Mouse (Mus musculus): ENCODE results near the gene Tmem256. TPM values are rescaled to one million over a fixed set of nuclear protein-coding genes. Genes with fewer than 3 reads are reported as not detected.
A peak's percentile ranks its signal among the peaks of the same experiment; 100 is the strongest.

Gene Tmem256
- total RNA-seq, 2 experiments from 2014 or later: 113 to 126 TPM

DNA sequence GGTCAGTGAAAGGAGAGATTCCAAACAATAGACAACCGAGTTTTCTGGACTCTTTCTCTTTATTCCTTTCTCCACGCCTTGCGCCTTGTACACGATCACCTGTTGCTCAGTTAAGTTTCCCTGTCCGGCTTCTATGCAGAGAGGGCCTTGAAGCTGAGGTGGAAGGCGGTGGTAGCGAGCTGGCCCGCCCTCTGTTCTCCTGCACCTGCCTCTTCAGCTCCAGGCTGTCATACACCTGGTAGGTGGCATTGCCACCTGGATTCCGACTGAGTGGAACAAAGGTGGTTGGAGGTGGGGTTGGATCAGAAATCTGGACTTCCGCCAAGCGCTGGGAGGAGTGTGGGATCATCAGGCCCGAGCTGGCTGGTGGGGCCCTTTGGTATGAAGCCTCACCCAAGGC lies 21.8 kb upstream of the Tmem256 start:
- Histone ChIP-seq H3K4me3 (no peak overlapping the region), H3K27ac (no peak overlapping the region)
- intact Hi-C loops (cut with DNase I): no loop called here
- no peak for TF ChIP-seq CTCF (IDR thresholded peaks at IDR 0.05)
- no peak for DNase-seq (ENCODE audit: extremely low spot score in 1 of 2, low spot score in 2 of 2)

DNA sequence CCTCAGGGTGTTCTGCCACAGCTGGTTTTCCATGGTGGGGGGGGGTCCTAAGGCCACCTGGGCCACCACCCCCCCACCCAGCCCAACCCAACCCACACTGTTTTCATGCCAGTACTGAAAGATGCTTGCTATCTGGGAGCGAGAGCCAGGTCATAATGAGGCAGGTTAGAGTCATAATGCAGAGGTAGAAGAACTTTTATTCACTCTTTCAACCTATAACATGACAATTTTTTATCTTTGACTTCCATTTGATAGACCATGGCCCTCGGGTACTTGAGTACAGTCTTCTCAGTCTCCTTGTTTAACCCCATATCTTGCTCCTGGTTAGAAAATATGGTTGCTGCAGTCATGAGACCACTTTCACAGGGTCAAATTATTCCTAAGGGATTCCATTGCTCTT lies 19.9 kb upstream of the Tmem256 start, which contains the start of gene Spem2:
TSS of gene Spem2 (minus strand) at position 101 of the 400 bp plus-strand sequence.
- H3K4me3 ChIP-seq: no peak within 1 kb of the TSS
- no peak for TF ChIP-seq CTCF (IDR thresholded peaks at IDR 0.05)
- no peak for DNase-seq (ENCODE audit: extremely low spot score in 1 of 2, low spot score in 2 of 2)
- no peak within 1 kb of the TSS for H3K27ac ChIP-seq
- intact Hi-C loops (cut with DNase I): no loop called here

DNA sequence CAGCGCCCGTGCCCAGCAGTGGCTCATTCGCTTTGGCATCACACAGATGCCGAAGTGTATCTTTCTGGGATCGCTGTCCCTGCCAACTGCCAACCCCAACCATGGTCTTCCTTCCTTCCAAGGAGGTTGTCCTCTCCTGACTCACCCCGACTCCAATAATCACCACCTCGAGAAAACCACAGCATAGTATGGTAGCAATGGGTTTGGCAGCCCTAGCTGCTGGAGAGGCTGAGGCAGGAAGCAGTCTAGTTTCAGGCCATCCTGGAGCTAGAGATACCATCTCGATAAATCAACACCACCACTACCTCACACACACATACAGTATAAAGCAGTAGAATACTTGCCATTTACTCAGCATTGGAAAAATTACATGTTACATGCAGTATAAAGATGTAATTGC lies 19.4 kb upstream of the Tmem256 start:
- TF ChIP-seq CTCF (IDR thresholded peaks at IDR 0.05): no peak
- Histone ChIP-seq H3K4me3 (no peak overlapping the region), H3K27ac (no peak overlapping the region)
- intact Hi-C loops (cut with DNase I): no loop called here
- no peak for DNase-seq (ENCODE audit: extremely low spot score in 1 of 2, low spot score in 2 of 2)

DNA sequence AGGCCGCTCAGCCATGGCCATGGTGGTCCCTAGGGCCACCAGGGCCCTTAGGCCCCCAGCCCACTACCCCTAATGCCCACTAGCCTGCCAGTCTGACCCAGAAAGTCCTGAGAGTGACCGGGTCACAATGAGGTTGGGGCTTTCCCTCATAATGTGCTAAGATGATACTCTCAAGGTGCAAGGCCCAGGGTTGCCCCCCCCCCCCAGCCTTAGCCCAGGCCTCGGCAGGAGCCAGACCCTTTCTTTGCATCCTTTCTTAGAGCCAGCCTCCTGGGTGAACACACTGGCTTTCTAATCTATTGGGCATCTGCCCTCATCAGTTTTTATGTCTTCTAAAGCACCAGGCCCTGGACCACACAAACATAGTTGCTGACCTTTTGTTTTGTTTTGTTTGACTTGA lies 16.2 kb upstream of the Tmem256 start, which contains the start of gene Spem1:
TSS of gene Spem1 (minus strand) at position 101 of the 400 bp plus-strand sequence.
- TF ChIP-seq CTCF (IDR thresholded peaks at IDR 0.05): no peak
- no peak within 1 kb of the TSS for H3K27ac ChIP-seq
- intact Hi-C loops (cut with DNase I): no loop called here
- H3K4me3 ChIP-seq: no peak within 1 kb of the TSS
- DNase-seq (ENCODE audit: extremely low spot score in 1 of 2, low spot score in 2 of 2): no peak

DNA sequence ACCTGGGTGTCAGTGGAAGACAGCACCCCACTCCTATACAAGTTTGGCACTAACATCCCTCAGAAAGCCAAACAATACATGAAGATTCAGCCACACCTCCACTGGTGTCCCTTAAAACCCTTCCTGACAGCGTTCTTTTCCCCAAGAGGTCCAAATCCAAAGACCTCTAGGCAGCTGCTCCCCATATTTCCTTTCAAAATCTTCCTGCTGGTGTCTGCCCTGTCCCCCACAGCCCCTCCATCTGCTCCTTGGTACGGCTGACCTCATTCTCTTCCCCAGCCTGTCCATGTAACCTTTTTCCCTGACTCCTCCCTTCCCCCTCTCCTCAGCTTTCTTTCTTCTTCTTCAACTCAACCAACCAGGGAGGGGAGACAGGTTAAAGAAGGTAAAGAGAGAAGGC lies 14.9 kb upstream of the Tmem256 start:
- no peak for DNase-seq (ENCODE audit: extremely low spot score in 1 of 2, low spot score in 2 of 2)
- H3K27ac ChIP-seq: no peak overlapping the region
- intact Hi-C loops (cut with DNase I): no loop called here
- H3K4me3 ChIP-seq: no peak overlapping the region
- no peak for TF ChIP-seq CTCF (IDR thresholded peaks at IDR 0.05)

DNA sequence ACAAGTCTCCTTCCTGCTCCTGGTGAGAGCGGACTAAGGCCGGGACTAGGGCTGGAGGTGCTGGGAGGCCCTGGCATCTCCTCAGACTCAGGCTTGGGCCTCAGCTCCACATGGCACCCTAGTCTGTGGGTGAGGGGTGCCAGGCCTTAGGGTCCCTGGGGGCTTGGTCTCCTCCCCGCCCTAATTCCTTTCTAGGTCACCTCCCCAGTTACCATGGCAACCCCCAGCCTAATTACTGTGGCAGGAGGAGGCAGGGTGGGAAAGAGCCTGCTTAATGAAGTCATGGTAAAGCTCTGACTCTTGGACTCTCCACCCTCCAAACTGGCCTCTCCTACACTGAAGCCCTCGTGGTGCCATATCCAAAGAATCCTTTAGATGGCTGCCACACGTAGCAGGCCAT lies 9.5 kb upstream of the Tmem256 start:
- intact Hi-C loops (cut with DNase I): no loop called here
- DNase-seq (ENCODE audit: extremely low spot score in 1 of 2, low spot score in 2 of 2): no peak
- no peak for TF ChIP-seq CTCF (IDR thresholded peaks at IDR 0.05)
- no peak overlapping the region for H3K4me3 ChIP-seq
- no peak overlapping the region for H3K27ac ChIP-seq

DNA sequence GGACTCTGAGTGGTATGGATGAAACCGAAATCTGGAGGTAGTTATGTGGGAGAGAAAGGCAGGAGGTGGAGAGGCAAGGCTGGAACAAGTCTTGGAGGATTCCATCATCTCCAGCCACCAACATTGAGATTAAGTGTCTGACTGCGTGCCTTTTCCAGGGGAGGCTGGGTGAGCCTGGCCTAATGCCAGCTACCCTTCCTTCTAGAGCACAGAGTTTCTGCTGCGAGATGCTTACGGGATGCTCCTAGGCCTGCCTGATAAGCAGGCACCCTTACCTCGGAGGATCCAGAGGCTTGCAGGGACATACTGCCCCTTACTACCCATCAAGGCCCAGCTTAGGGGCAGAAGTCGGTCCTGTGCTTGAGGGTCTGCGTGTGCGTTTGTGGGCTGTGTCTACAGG lies 4.8 kb upstream of the Tmem256 start:
- peak overlapping the region; percentile 67 for H3K4me3 ChIP-seq
- no peak overlapping the region for H3K27ac ChIP-seq
- DNase-seq (ENCODE audit: extremely low spot score in 1 of 2, low spot score in 2 of 2): no peak
- intact Hi-C loops (cut with DNase I): no loop called here
- TF ChIP-seq CTCF (IDR thresholded peaks at IDR 0.05): no peak

DNA sequence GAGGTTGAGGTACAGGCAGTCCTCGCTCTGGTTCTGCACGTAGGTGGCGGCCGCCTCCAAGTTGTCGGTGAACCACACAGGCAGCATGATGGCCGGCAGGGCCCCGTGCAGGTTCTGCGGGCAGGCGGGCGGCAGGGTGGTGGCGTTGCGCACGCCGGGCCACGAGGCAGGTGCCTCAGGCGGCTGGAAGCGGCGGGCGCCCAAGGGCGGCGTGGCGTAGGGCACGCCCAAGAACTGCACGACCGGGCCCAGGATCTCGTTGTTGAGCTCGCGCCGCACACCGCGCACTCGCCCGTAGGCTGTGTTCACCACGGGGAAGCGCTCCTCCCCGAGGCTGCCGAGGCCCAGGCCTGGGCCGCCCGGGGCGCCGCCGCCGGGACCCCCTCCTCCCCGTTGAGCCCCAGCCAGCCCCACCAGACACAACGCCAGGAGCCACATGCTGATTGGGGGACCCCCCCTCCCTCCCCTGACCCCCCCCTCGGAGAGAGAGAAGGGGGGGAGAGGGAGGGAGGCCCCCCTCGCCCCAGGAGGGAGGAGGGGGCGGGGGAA lies 4.2 kb upstream of the Tmem256 start:
- Histone ChIP-seq H3K4me3 (peak overlapping the region; percentile 67), H3K27ac (no peak overlapping the region)
- no peak for TF ChIP-seq CTCF (IDR thresholded peaks at IDR 0.05)
- DNase-seq (ENCODE audit: extremely low spot score in 1 of 2, low spot score in 2 of 2): peak in 1 of 2 experiments; percentile 38
- intact Hi-C loops (cut with DNase I): loop anchor here (2.0 kb wide), 1 partner anchor 67 kb away; no protein-coding TSS in a partner anchor

DNA sequence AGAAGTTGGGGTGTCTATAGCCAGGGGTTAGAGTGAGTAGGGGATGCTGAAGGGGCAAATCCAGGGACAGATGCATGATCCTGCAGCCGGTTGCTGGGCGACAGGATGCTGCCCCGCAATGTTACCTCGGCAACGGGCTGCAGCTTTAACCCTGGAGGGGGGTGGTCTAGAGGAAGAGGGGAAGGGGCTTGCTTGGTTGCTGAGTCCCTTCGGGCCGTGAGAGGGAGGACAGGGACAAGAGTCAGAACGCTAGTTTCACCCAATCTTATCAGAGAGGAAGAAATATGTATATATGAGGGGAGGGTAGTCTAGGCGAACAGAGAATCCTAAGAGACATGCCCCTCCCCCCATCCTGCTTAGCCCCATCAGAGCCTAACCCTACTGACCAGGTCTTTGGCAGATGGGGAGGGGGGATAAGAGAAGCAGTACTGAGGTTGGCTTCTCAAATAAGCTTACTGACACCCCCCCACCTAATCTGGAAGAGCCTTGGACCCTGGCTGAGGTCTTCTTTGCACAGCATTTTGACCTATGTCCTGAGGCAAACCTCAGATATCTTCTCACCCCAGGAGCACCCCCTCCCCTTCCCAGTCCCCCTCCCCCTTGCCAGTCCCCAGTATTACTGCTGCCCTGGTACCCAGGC lies 2.9 kb upstream of the Tmem256 start:
- intact Hi-C loops (cut with DNase I): loop anchor here (2.0 to 5.0 kb wide), 3 partner anchors 67 to 153 kb away; partner anchors contain the start of genes 2810408A11Rik, Neurl4 and Senp3
- TF ChIP-seq CTCF (IDR thresholded peaks at IDR 0.05): no peak

DNA sequence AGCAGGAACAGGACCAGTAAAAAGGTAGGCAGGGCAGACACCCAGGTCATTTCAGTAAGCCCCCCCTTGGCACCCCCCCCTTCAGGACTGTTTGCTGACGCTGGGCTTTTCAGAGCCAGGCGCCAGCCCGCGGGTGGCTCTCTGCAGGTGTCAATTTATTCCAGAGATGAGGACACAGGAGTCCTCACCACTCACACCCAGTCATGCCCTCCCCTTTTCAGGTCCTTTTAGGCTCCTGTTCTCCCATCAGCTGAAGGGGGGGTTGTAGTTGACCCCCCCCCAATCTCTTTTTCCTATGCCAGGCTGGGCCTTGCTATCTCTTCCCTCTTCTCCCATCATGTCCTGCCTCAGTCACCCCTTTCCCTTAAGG lies 2.4 kb upstream of the Tmem256 start:
- no peak for DNase-seq (ENCODE audit: extremely low spot score in 1 of 2, low spot score in 2 of 2)
- Histone ChIP-seq H3K4me3 (peak overlapping the region; percentile 67), H3K27ac (peak overlapping the region; percentile 95)
- intact Hi-C loops (cut with DNase I): loop anchor here (1.0 to 5.0 kb wide), 6 partner anchors 33 to 154 kb away; partner anchors contain the start of genes 2810408A11Rik, Neurl4, Senp3 and Slc35g3
- TF ChIP-seq CTCF (IDR thresholded peaks at IDR 0.05): no peak

More for the DNA sequence above, 2.9 kb upstream of the Tmem256 start:
- DNase-seq (ENCODE audit: extremely low spot score in 1 of 2, low spot score in 2 of 2): no peak
- Histone ChIP-seq H3K4me3 (peak overlapping the region; percentile 67), H3K27ac (peak overlapping the region; percentile 95)

DNA sequence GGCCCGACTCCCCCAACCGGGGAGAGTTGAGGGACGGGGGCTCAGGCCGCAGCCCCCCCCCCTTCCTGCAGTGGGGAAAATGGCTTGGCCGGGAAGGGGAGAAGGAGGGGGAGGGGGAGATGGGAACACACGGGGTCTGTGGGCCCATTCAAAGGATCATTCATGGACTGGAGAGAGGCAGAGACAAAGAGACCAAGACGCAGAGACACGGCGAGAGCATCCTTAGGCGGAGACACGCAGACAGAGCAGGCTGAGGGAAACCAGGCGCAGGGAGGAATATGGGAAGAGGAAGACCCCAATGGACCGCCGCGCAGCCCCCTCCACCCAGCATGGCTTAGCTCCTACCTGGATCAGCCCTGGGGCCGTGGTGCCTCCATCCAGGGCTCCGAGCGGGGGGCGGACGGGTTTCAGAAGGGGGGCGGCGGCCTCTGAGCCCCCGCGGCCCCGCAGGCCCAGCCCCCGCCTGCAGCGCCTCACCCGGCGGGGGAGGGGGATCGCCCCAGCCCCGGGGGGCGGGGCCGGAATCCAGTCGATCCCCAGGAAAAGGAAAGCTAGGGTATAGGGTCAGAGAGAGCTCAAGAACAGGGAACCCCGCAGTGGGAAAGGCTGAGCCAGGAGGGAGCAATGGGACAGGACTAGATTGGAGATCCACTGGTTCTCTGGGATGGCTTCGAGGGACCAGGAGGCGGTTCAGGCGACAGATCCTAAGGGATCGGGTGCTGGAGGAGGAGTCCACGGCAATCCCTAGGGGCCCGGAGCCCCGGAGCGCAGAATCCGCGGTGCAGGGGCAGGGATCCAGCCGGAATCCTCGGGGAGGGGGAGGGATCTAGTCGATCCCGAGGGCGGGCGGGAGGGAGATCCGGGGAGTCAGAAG lies 1.4 kb upstream of the Tmem256 start:
- TF ChIP-seq CTCF (IDR thresholded peaks at IDR 0.05): no peak
- intact Hi-C loops (cut with DNase I): loop anchor here (1.0 to 5.0 kb wide), 5 partner anchors 34 to 155 kb away; partner anchors contain the start of genes 2810408A11Rik, Neurl4, Senp3 and Slc35g3

DNA sequence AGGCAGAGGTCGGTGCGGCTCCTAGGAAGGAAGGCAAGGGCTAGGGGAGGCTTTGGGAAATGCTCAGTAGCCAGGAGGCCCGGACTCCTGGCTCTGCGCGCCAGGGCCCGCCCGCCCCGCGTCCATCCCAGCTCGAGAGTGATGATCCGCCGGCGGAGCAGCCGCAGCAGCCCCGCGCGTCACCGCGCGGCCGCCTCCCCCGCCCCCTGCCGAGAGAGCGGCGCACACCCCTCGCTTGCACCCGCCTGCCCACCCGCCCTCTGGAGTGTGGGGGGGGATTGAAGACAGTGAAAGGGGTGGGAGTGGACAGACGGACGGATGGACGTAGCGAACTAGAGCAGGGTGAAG lies 736 bp upstream of the Tmem256 start, which contains the start of gene Nlgn2:
TSS of gene Nlgn2 (minus strand) at position 181 of the 348 bp plus-strand sequence.
- peak in 1 of 2 experiments; percentile 82 for DNase-seq (ENCODE audit: extremely low spot score in 1 of 2, low spot score in 2 of 2)
- no peak; the same call in 1 of the 2 replicates for TF ChIP-seq CTCF (IDR thresholded peaks at IDR 0.05)
- intact Hi-C loops (cut with DNase I): loop anchor here (2.0 to 5.0 kb wide), 4 partner anchors 35 to 155 kb away; partner anchors contain the start of genes 2810408A11Rik, Neurl4 and Senp3
- Histone ChIP-seq H3K27ac (peak within 1 kb of the TSS; percentile 95), H3K4me3 (peak within 1 kb of the TSS; percentile 67)

More for the DNA sequence above, 1.4 kb upstream of the Tmem256 start:
- Histone ChIP-seq H3K4me3 (peak overlapping the region; percentile 67), H3K27ac (peak overlapping the region; percentile 95)
- DNase-seq (ENCODE audit: extremely low spot score in 1 of 2, low spot score in 2 of 2): peak; percentile 59 to 62
